In genomic region chr11:64752299-64752698, GRCm38 (mm10) we compare ENCODE assay signal across 13 mouse cellular contexts.
A peak's percentile ranks its signal among the peaks of the same experiment; 100 is the strongest.
DNase-seq lines count a peak whose midpoint lies in the region; ATAC-seq and TF ChIP-seq lines count a peak whose summit lies in the region.
"Had no signal": no experiment of that assay in that cellular context is flagged by ENCODE, and none has a peak within 500 bp of the region (broad histone marks: within the 10 kb centered on the region; RNA-seq: fewer than 3 reads in every experiment).

No protein-coding gene starts in this region.

- H3K9me3 ChIP-seq in liver, embryonic 11.5 days (ENCODE audit: control insufficient read depth, low read length), result no peaks in the 10 kb centered on the region
- no peaks in the 10 kb centered on the region for H3K9me3 ChIP-seq in forebrain, embryonic 16.5 days (ENCODE audit: control insufficient read depth, low read length)
- H3K9me3 ChIP-seq: embryonic facial prominence, embryonic 13.5 days; heart, embryonic 13.5 days; liver, embryonic 15.5 days; midbrain, embryonic 12.5 days; neural tube, embryonic 15.5 days had no signal

- no peak for ATAC-seq in liver, embryonic 11.5 days (replicated peaks; ENCODE audit: low FRiP score)
- ATAC-seq in forebrain, embryonic 16.5 days, result no peak
- ATAC-seq: intestine, embryonic 16.5 days had no signal

- TF ChIP-seq POLR2A in liver, adult 2 months (IDR thresholded peaks at IDR 0.05; ENCODE audit: extremely low read depth, insufficient read depth, low read length), result no peak

- H3K9ac ChIP-seq in liver, adult 2 months (ENCODE audit: low read depth, low read length), result no peak overlapping the region
- no peak overlapping the region for H3K9ac ChIP-seq in liver, embryonic 11.5 days (ENCODE audit: low read depth, low read length)
- H3K9ac ChIP-seq in forebrain, embryonic 16.5 days (replicated peaks; ENCODE audit: low read depth, low read length), result no peak overlapping the region
- H3K9ac ChIP-seq: embryonic facial prominence, embryonic 13.5 days; heart, embryonic 13.5 days; liver, embryonic 15.5 days; midbrain, embryonic 12.5 days; neural tube, embryonic 15.5 days had no signal

- peak; percentile 9; the same call in 1 of the 2 replicates for TF ChIP-seq CTCF in liver, adult 2 months (IDR thresholded peaks at IDR 0.05; ENCODE audit: low read depth, low read length)

- peak; percentile 7 for DNase-seq in liver, adult 2 months (ENCODE audit: extremely low read depth, low read depth, low spot score)
- no peak for DNase-seq in liver, embryonic 11.5 days (ENCODE audit: low spot score)
- DNase-seq in NIH3T3 (ENCODE audit: low read depth), result peak; percentile 3
- DNase-seq in c-Kit-positive CD71-positive TER-119-positive erythroid progenitor cells, embryonic 14.5 days (ENCODE audit: low spot score), result peak; percentile 36
- peak; percentile 43 to 72 for DNase-seq in thymus, postnatal 10 days (ENCODE audit: low spot score in 2 of 2)
- DNase-seq in cerebellum, adult 11 months, result no peak

- no peaks in the 10 kb centered on the region for H3K79me2 ChIP-seq in liver, adult 2 months (ENCODE audit: control insufficient read depth, insufficient read depth, low read length)

- H3K27ac ChIP-seq in liver, adult 2 months (replicated peaks; ENCODE audit: insufficient read depth, low read depth, low read length), result no peak overlapping the region
- no peak overlapping the region for H3K27ac ChIP-seq in liver, embryonic 11.5 days (ENCODE audit: low read depth, low read length)
- H3K27ac ChIP-seq in forebrain, embryonic 16.5 days (ENCODE audit: low read length), result no peak overlapping the region
- H3K27ac ChIP-seq: embryonic facial prominence, embryonic 13.5 days; heart, embryonic 13.5 days; liver, embryonic 15.5 days; midbrain, embryonic 12.5 days; neural tube, embryonic 15.5 days had no signal

- no peaks in the 10 kb centered on the region for H3K4me1 ChIP-seq in liver, adult 2 months (ENCODE audit: control insufficient read depth, insufficient read depth, low read length)
- no peaks in the 10 kb centered on the region for H3K4me1 ChIP-seq in liver, embryonic 11.5 days (replicated peaks; ENCODE audit: control insufficient read depth, insufficient read depth, low read length)
- H3K4me1 ChIP-seq in forebrain, embryonic 16.5 days (replicated peaks; ENCODE audit: control insufficient read depth, insufficient read depth, low read length), result no peaks in the 10 kb centered on the region
- H3K4me1 ChIP-seq: heart, embryonic 13.5 days; liver, embryonic 15.5 days; neural tube, embryonic 15.5 days had no signal

- no peaks in the 10 kb centered on the region for H3K36me3 ChIP-seq in liver, adult 2 months (ENCODE audit: control insufficient read depth, insufficient read depth, low read length)
- no peaks in the 10 kb centered on the region for H3K36me3 ChIP-seq in liver, embryonic 11.5 days (ENCODE audit: control insufficient read depth, insufficient read depth, low read length)
- no peaks in the 10 kb centered on the region for H3K36me3 ChIP-seq in forebrain, embryonic 16.5 days (ENCODE audit: control insufficient read depth, insufficient read depth)
- H3K36me3 ChIP-seq: embryonic facial prominence, embryonic 13.5 days; heart, embryonic 13.5 days; liver, embryonic 15.5 days; midbrain, embryonic 12.5 days; neural tube, embryonic 15.5 days had no signal

- WGBS in liver, adult 2 months, result 61% methylated on average over 3 of the region's 3 CpGs
- WGBS in liver, embryonic 11.5 days, result 58% methylated on average over 3 of the region's 3 CpGs
- WGBS in forebrain, embryonic 16.5 days, result 52% methylated on average over 3 of the region's 3 CpGs

- no peak overlapping the region for H3K4me3 ChIP-seq in liver, adult 2 months (ENCODE audit: insufficient read depth, low read depth, low read length)
- H3K4me3 ChIP-seq in liver, embryonic 11.5 days (ENCODE audit: low read depth, low read length), result no peak overlapping the region
- H3K4me3 ChIP-seq in forebrain, embryonic 16.5 days (replicated peaks; ENCODE audit: low read length), result no peak overlapping the region
- H3K4me3 ChIP-seq: embryonic facial prominence, embryonic 13.5 days; heart, embryonic 13.5 days; liver, embryonic 15.5 days; midbrain, embryonic 12.5 days; neural tube, embryonic 15.5 days had no signal

- no peak overlapping the region for H3K4me2 ChIP-seq in liver, embryonic 11.5 days
- no peak overlapping the region for H3K4me2 ChIP-seq in forebrain, embryonic 16.5 days (ENCODE audit: low read length)
- H3K4me2 ChIP-seq: embryonic facial prominence, embryonic 13.5 days; heart, embryonic 13.5 days; liver, embryonic 15.5 days; neural tube, embryonic 15.5 days had no signal

- H3K27me3 ChIP-seq in liver, adult 2 months (ENCODE audit: control insufficient read depth, insufficient read depth, low read length), result no peaks in the 10 kb centered on the region
- no peaks in the 10 kb centered on the region for H3K27me3 ChIP-seq in liver, embryonic 11.5 days (replicated peaks; ENCODE audit: control insufficient read depth, insufficient read depth, low read length)
- H3K27me3 ChIP-seq in forebrain, embryonic 16.5 days (replicated peaks; ENCODE audit: control insufficient read depth, insufficient read depth, low read length), result no peaks in the 10 kb centered on the region
- H3K27me3 ChIP-seq: embryonic facial prominence, embryonic 13.5 days; heart, embryonic 13.5 days; liver, embryonic 15.5 days; midbrain, embryonic 12.5 days; neural tube, embryonic 15.5 days had no signal

Comparison
In these comparisons a context has a peak if more than half of its experiments do, and no peak if none do; other contexts are left out.
1. DNase-seq: peak in liver, adult 2 months (single experiment), NIH3T3 (single experiment), c-Kit-positive CD71-positive TER-119-positive erythroid progenitor cells, embryonic 14.5 days (single experiment) and thymus, postnatal 10 days (2 of 2); none in liver, embryonic 11.5 days (single experiment) and cerebellum, adult 11 months (single experiment).